Comparison of ENCODE assay signal across 8 mouse cellular contexts in genomic region chr1:118310780-118311621, GRCm38 (mm10). TPM values are rescaled to one million over a fixed set of nuclear protein-coding genes. Genes with fewer than 3 reads are reported as not detected.
DNase-seq lines count a peak whose midpoint lies in the region; ATAC-seq lines count a peak whose summit lies in the region.

No protein-coding gene starts in this region.

- H3K27me3 ChIP-seq in intestine, embryonic 14.5 days (replicated peaks; ENCODE audit: control insufficient read depth, insufficient read depth, low read length), result no peaks in the 10 kb centered on the region

- peak overlapping the region; percentile 70 for H3K4me3 ChIP-seq in intestine, embryonic 14.5 days (ENCODE audit: low read depth, low read length)

- peak overlapping the region; percentile 92 for H3K27ac ChIP-seq in intestine, embryonic 14.5 days (ENCODE audit: low read depth)

- H3K9ac ChIP-seq in intestine, embryonic 14.5 days (ENCODE audit: low read length), result peak overlapping the region; percentile 78

- H3K36me3 ChIP-seq in intestine, embryonic 14.5 days (ENCODE audit: control insufficient read depth, insufficient read depth, low read length), result peaks cover 21% of the 10 kb centered on the region

- H3K9me3 ChIP-seq in intestine, embryonic 14.5 days (ENCODE audit: control insufficient read depth, low read length), result no peaks in the 10 kb centered on the region

- peak overlapping the region; percentile 83 for H3K4me2 ChIP-seq in intestine, embryonic 14.5 days (ENCODE audit: low read length)

- intact Hi-C loops in gastrocnemius, postnatal 14 days (cut with DNase I; ENCODE audit: low total_unique reads), result no loop called here
- intact Hi-C loops in left cerebral cortex, postnatal 14 days (cut with DNase I), result loop anchor here (2.0 kb wide), 1 partner anchor 78 kb away; the partner anchor contains the start of gene Clasp1

- peak; percentile 99 for ATAC-seq in intestine, embryonic 14.5 days (replicated peaks; ENCODE audit: low FRiP score, low TSS enrichment, low read depth)

- peaks cover 11% of the 10 kb centered on the region for H3K4me1 ChIP-seq in intestine, embryonic 14.5 days (replicated peaks; ENCODE audit: control insufficient read depth, insufficient read depth, low read length)

- under 1% methylated on average over 67 of the region's 67 CpGs for WGBS in intestine, embryonic 14.5 days

- peak; percentile 87 for DNase-seq in adipocyte (ENCODE audit: low spot score)
- DNase-seq in embryo, embryonic 10 days (ENCODE audit: low spot score), result peak; percentile 92
- DNase-seq in gastrocnemius, postnatal 14 days, result peak; percentile 87
- DNase-seq in intestine, embryonic 14.5 days (ENCODE audit: low spot score), result peak; percentile 95
- DNase-seq in left cerebral cortex, postnatal 14 days (ENCODE audit: low spot score in 2 of 2), result peak; percentile 87 to 89
- DNase-seq in mesoderm, embryonic 11.5 days (ENCODE audit: low read depth, low spot score), result peak; percentile 94
- DNase-seq in right cerebral cortex, postnatal 36 days (ENCODE audit: low spot score in 2 of 2), result peak; percentile 75 to 82
- DNase-seq in yolk sac, embryonic 10.5 days (ENCODE audit: low spot score), result peak; percentile 95

RNA-seq across cellular contexts. Expression of gene Tsn, which starts 0.5 kb away (rescaled TPM):
- total RNA-seq in gastrocnemius, postnatal 14 days (2021), result 10 to 100 TPM; 63.1 to 64.5 TPM
- 287 and 302 TPM in 2 replicates for polyA plus RNA-seq in intestine, embryonic 14.5 days (2014; fragmentation: Nextera tagmentation; extraction: Ambion mirVana)
- total RNA-seq in left cerebral cortex, postnatal 14 days (2021), result 100 to 1,000 TPM; 101 TPM

RNA-seq across cellular contexts. Expression of gene Nifk, which starts 10.6 kb away (rescaled TPM):
- total RNA-seq in gastrocnemius, postnatal 14 days (2021), result 10 to 100 TPM; 20.9 to 25.4 TPM
- polyA plus RNA-seq in intestine, embryonic 14.5 days (2014; fragmentation: Nextera tagmentation; extraction: Ambion mirVana), result 88.9 and 96.0 TPM in 2 replicates
- 10 to 100 TPM; 22.6 to 25.2 TPM for total RNA-seq in left cerebral cortex, postnatal 14 days (2021)

Comparison
In these comparisons a context has a peak if more than half of its experiments do, and no peak if none do; other contexts are left out.
1. Peak in every context shown above with its lines: DNase-seq, ATAC-seq, H3K4me3 ChIP-seq and H3K27ac ChIP-seq.